Mouse (Mus musculus) midbrain, embryonic 16.5 days (tissue): Measurements from ENCODE around the gene Lrrc4c. TPM values are rescaled to one million over a fixed set of nuclear protein-coding genes. Genes with fewer than 3 reads are reported as not detected.

ENCODE experiments used
- ATAC-seq: fragments of 200-750 bp; cut with Nextera tagmentation; 2 replicates; pipeline ENCODE4 v1.8.0; 2017; ENCODE audit warnings: moderate TSS enrichment
- H3K27ac ChIP-seq: fragments of 300-500 bp; sonication (generic); 2 replicates; pipeline ENCODE4 v1.5.1; 2014; ENCODE audit warnings: mild to moderate bottlenecking, low read length, mixed read lengths
- H3K27me3 ChIP-seq: fragments of 300-500 bp; sonication (generic); 2 replicates; pipeline ENCODE4 v1.6.1; 2014; ENCODE audit warnings: low read depth, low read length, mixed read lengths; ENCODE audit not compliant: control insufficient read depth, insufficient read depth
- H3K36me3 ChIP-seq: fragments of 300-500 bp; sonication (generic); 2 replicates; pipeline ENCODE4 v1.6.1; 2014; ENCODE audit warnings: mild to moderate bottlenecking, low read length, moderate library complexity, mixed read lengths; ENCODE audit not compliant: control insufficient read depth, insufficient read depth
- H3K4me1 ChIP-seq: fragments of 300-500 bp; sonication (generic); 2 replicates; pipeline ENCODE4 v1.6.1; 2014; ENCODE audit warnings: mild to moderate bottlenecking, low read length, mixed read lengths; ENCODE audit not compliant: control insufficient read depth, insufficient read depth
- H3K4me2 ChIP-seq: fragments of 300-500 bp; sonication (generic); 2 replicates; pipeline ENCODE4 v1.6.1; 2014; ENCODE audit warnings: mild to moderate bottlenecking, low read length, mixed read lengths
- H3K4me3 ChIP-seq: fragments of 300-500 bp; sonication (generic); 2 replicates; pipeline ENCODE4 v1.5.1; 2014; ENCODE audit warnings: low read depth, mild to moderate bottlenecking, low read length, moderate library complexity, mixed read lengths
- H3K9ac ChIP-seq: fragments of 300-500 bp; sonication (generic); 2 replicates; pipeline ENCODE4 v1.6.1; 2014; ENCODE audit warnings: low read depth, low read length, mixed read lengths
- H3K9me3 ChIP-seq: fragments of 300-500 bp; sonication (generic); replicated peaks from 2 replicates; pipeline ENCODE4 v1.6.1; 2014; ENCODE audit warnings: mild to moderate bottlenecking, low read length, mixed read lengths; ENCODE audit not compliant: control insufficient read depth, poor library complexity, severe bottlenecking
- WGBS: fragments of 180-500 bp; shearing (Covaris S2); extraction: QIAGEN DNeasy Blood & Tissue Kit; methylation state at CpG from one replicate; pipeline ENCODE4 v1.1.7; 2014; 5-methylcytosine and 5-hydroxymethylcytosine counted together
- polyA plus RNA-seq: library from polyadenylated mRNA; unstranded; fragments of >200 nt; fragmentation: Nextera tagmentation; extraction: Ambion mirVana; gene quantifications from 2 replicates; pipeline ENCODE4 v1.2.1, GENCODE M21; 2015

Lrrc4c gene
- polyA plus RNA-seq, 1 experiment from 2014 or later, result 43.3 TPM

DNA sequence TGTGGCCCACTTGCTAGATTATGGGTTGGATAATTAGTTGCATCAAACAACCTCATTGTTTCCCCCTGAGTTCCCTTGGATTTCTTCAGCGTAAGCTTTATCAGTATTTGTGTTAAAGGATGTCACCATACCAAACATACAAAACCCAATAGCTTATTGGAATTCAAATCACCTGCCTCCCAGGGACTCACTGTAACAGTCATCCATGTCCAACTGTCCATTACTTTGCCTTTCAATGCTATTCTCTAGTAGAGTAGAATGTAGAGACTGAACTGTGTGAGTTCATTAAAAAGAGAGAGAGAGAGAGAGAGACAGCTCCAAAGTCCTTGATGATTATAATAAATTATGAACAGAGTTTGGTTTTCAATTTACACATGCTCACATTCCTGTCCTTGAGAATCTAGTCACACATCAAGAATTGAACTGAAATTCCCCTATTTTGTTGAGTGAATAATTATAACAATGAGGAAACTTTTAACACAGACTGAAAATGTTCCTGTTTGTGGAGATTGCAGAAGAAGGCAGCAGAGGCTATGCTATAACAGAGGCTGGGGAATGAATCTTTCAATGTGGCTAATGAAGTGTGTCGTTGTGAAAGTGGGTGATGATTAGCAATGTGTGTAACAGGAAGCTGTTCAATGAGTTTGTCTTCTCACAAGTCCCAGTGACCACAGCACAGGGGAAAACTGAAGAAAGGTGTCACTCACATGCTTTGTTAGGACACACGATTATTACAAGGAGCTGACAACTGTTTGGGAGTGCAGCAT is 181.3 kb downstream of the Lrrc4c start:
- H3K27ac ChIP-seq, result no peak overlapping the region
- no peak overlapping the region for H3K4me3 ChIP-seq
- no peaks in the 10 kb centered on the region for H3K4me1 ChIP-seq
- WGBS, result 43% methylated on average over 3 of the region's 3 CpGs
- no peaks in the 10 kb centered on the region for H3K9me3 ChIP-seq
- H3K36me3 ChIP-seq, result no peaks in the 10 kb centered on the region
- H3K9ac ChIP-seq, result no peak overlapping the region
- H3K4me2 ChIP-seq, result no peak overlapping the region
- no peaks in the 10 kb centered on the region for H3K27me3 ChIP-seq
- ATAC-seq, result no peak

DNA sequence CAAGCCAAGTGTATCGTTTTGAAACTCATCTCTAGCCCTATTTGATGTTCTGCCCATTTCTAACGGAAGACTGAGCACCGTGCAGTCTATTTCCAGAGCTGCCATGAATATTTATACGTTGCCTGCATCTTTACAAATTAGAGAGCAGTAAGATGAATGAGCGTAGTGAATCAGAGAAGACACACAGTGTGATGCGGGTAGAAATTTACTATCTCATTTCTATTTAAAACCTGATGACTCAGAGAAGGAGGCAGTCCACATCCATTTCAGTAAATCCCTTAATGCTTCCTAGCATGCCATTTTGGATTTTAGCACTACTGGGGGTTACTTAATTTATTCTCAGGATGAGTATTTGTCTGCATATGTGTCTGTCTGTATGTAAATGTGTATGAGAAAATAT is 186.2 kb downstream of the Lrrc4c start:
- Histone ChIP-seq H3K4me2 (no peak overlapping the region), H3K27me3 (no peaks in the 10 kb centered on the region), H3K4me1 (no peaks in the 10 kb centered on the region), H3K4me3 (no peak overlapping the region), H3K27ac (no peak overlapping the region), H3K36me3 (no peaks in the 10 kb centered on the region), H3K9me3 (no peaks in the 10 kb centered on the region), H3K9ac (no peak overlapping the region)
- 0 out of 2 replicates have a peak, but pooled peaks have one; percentile 56 for ATAC-seq
- 67% methylated on average over 6 of the region's 6 CpGs for WGBS

DNA sequence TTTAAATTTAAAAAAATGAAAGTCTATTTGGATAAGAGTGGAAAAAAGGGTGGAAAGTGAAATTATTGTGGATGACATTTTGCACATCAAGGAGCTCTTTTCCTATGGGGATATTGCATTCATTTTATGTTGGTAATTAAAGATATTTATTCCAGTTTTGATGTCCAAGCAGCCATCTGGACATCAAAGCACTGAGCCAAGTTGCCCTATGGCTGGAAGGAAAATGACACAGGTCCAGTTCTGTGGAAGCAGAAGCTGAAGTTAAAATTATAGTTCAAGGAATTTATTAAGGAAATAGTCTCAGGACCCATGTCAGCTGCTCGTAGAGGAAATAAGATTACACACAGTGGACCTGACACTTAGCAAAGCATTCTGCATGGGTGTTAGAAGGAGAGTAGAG is 187.7 kb downstream of the Lrrc4c start:
- H3K36me3 ChIP-seq, result no peaks in the 10 kb centered on the region
- no peak overlapping the region for H3K9ac ChIP-seq
- H3K27ac ChIP-seq, result no peak overlapping the region
- H3K4me1 ChIP-seq, result no peaks in the 10 kb centered on the region
- 83% methylated on average over 1 of the region's 1 CpGs for WGBS
- no peak overlapping the region for H3K4me2 ChIP-seq
- no peaks in the 10 kb centered on the region for H3K9me3 ChIP-seq
- H3K4me3 ChIP-seq, result no peak overlapping the region
- ATAC-seq, result no peak
- H3K27me3 ChIP-seq, result no peaks in the 10 kb centered on the region

DNA sequence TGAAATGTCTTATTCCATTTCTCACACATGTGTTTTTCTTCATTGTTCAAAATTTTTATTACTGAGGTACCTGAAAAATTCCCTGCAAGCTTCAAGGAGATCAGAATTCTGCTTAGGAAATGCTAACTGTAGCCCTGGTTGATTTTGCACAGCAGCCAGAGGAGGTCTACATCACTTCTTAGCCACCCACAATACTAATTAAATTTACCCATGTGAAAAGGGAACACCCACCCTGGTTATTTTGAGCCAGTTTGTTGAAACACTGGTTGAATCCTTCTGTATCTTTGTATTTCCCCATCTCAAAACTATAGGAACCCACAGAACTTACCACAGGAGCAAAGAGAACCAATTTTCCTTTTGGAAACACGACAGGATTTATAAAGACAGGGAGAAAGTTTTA is 191.0 kb downstream of the Lrrc4c start:
- H3K9me3 ChIP-seq, result no peaks in the 10 kb centered on the region
- no peaks in the 10 kb centered on the region for H3K36me3 ChIP-seq
- H3K4me2 ChIP-seq, result no peak overlapping the region
- WGBS, result 73% methylated on average over 1 of the region's 1 CpGs
- H3K27me3 ChIP-seq, result no peaks in the 10 kb centered on the region
- no peak overlapping the region for H3K9ac ChIP-seq
- H3K4me3 ChIP-seq, result no peak overlapping the region
- ATAC-seq, result no peak
- H3K27ac ChIP-seq, result no peak overlapping the region
- no peaks in the 10 kb centered on the region for H3K4me1 ChIP-seq

DNA sequence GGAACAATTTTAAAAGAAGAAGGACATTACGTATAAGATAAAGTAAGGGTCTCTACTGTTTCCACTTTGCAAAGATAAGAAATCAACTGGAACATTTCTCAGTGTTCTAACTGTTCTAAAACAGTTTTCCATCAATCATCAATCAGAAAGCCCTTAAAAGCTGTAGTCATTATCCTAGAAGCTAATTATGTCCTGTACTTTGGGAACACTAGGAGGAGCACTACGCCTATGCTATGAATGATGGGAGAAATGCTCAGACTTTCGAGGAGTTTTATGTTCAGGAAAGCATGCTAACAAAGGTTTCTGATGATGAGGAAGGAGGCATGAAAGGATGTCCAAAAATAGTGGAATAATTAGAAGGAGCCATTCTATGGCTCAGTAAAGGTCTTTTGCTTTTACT is 219.5 kb downstream of the Lrrc4c start:
- 88% methylated on average over 3 of the region's 3 CpGs for WGBS

DNA sequence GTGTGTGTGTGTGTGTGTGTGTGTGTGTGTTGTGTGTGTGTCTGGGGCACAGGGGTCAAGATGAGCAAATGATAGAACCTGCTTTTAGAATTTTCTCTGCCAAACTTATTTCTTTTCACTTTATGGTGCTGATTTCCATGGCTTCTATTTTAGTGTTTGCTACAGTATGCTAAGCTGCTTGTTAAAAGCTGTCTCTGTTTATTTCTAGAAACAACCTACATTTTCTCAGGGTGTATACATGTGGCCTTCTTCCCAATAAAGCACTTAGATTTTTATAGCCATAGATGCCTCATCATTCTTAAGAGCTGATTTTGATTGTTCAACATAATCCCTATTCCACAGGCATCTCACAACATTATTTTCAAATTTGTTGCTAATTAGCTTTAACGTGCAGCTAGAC is 229.2 kb downstream of the Lrrc4c start:
- no peaks in the 10 kb centered on the region for H3K9me3 ChIP-seq
- 77% methylated on average over 1 of the region's 1 CpGs for WGBS
- H3K4me1 ChIP-seq, result no peaks in the 10 kb centered on the region
- no peaks in the 10 kb centered on the region for H3K27me3 ChIP-seq
- no peak overlapping the region for H3K4me3 ChIP-seq
- H3K9ac ChIP-seq, result no peak overlapping the region
- ATAC-seq, result no peak
- H3K36me3 ChIP-seq, result no peaks in the 10 kb centered on the region
- H3K4me2 ChIP-seq, result no peak overlapping the region
- no peak overlapping the region for H3K27ac ChIP-seq

More for the DNA sequence above, 219.5 kb downstream of the Lrrc4c start:
- H3K27ac ChIP-seq, result no peak overlapping the region
- H3K4me1 ChIP-seq, result no peaks in the 10 kb centered on the region
- H3K36me3 ChIP-seq, result no peaks in the 10 kb centered on the region
- H3K4me3 ChIP-seq, result no peak overlapping the region
- no peak for ATAC-seq
- H3K9me3 ChIP-seq, result no peaks in the 10 kb centered on the region
- H3K4me2 ChIP-seq, result no peak overlapping the region
- H3K9ac ChIP-seq, result no peak overlapping the region
- H3K27me3 ChIP-seq, result no peaks in the 10 kb centered on the region

DNA sequence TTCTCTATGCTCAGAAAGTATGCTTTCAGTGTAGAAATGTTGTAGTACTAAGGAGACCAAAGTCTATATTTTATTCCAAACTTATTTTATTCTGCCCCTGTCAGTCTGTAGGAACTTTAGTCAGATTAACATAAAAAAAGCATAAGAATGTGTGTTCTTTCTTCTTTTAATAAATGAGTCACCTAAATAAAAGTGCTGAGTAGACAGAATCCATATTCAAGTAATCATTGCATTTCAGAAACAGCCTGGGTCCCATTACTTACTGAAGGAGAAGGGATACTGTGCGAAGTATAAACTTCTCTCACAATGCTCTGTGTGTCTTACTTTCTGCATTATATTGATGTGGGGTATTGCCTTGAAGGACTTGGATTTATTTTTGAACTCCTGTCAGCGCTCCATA is 255.8 kb downstream of the Lrrc4c start:
- no peaks in the 10 kb centered on the region for H3K36me3 ChIP-seq
- ATAC-seq, result no peak
- no peaks in the 10 kb centered on the region for H3K9me3 ChIP-seq
- 88% methylated on average over 2 of the region's 2 CpGs for WGBS
- H3K9ac ChIP-seq, result no peak overlapping the region
- H3K4me1 ChIP-seq, result no peaks in the 10 kb centered on the region
- H3K4me3 ChIP-seq, result no peak overlapping the region
- H3K4me2 ChIP-seq, result no peak overlapping the region
- H3K27ac ChIP-seq, result no peak overlapping the region
- H3K27me3 ChIP-seq, result no peaks in the 10 kb centered on the region

DNA sequence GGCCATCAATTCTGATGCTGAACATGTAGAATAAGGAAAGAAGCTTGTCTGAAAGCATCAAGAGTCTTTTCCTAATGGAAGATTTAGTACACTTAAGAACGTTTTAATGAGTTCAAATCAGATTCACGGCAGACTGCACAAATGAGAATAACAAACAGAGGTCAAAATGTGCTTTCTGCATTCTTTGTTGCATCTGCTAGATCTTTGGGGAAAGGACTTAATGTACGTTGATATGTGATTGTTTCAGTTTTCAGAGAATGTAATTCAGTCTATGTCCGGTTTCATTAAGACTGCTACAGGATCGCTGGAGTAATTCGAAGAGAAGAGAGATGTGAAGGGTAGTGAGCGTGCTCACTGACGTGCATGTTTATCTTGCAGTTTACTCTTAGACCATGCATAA is 259.7 kb downstream of the Lrrc4c start:
- H3K9ac ChIP-seq, result no peak overlapping the region
- 77% methylated on average over 8 of the region's 8 CpGs for WGBS

DNA sequence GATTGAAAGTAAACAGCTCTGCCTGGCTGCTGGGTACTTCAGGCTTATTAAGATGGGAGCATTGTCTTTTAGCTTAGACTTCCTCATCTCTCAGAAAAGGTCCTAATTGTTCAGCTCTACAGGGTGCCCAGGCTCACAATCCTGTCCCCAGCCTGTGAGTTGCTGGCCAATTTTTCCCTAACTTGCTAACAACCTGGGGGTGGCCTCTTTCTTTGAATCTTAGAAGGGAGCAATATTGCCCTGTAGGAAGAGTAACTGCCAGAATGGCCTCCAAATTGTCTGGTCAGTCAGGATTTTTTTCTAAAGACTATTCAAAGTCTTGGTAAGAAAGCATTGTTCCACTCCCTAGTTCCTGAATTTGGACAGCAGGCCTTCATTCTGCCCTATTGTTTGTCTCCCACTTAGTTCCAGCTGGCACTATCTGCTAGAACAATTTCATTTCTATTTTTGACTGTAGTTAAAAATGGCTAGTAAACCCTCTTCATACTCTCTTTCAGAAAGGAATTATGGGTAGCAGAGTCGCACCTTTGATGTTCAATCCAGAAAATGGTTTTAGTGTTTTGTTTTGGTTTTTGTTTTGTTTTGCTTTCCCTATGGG is 262.3 kb downstream of the Lrrc4c start:
- no peaks in the 10 kb centered on the region for H3K4me1 ChIP-seq
- no peaks in the 10 kb centered on the region for H3K36me3 ChIP-seq
- H3K9me3 ChIP-seq, result no peaks in the 10 kb centered on the region
- 68% methylated on average over 1 of the region's 1 CpGs for WGBS
- no peak overlapping the region for H3K27ac ChIP-seq
- H3K9ac ChIP-seq, result no peak overlapping the region
- ATAC-seq, result no peak
- no peaks in the 10 kb centered on the region for H3K27me3 ChIP-seq
- no peak overlapping the region for H3K4me2 ChIP-seq
- H3K4me3 ChIP-seq, result no peak overlapping the region

More for the DNA sequence above, 259.7 kb downstream of the Lrrc4c start:
- no peaks in the 10 kb centered on the region for H3K36me3 ChIP-seq
- H3K4me1 ChIP-seq, result no peaks in the 10 kb centered on the region
- H3K27me3 ChIP-seq, result no peaks in the 10 kb centered on the region
- ATAC-seq, result no peak
- H3K4me2 ChIP-seq, result no peak overlapping the region
- no peak overlapping the region for H3K27ac ChIP-seq
- no peak overlapping the region for H3K4me3 ChIP-seq
- no peaks in the 10 kb centered on the region for H3K9me3 ChIP-seq
